Mouse (Mus musculus): ENCODE measurements around the gene Arpc2. TPM values are rescaled to one million over a fixed set of nuclear protein-coding genes. Genes with fewer than 3 reads are reported as not detected.
"Not testable (repeated sequence)": the region's sequence is repeated elsewhere in the genome, so short reads cannot be mapped to it uniquely, and the experiment has no call there.

The Arpc2 gene
- polyA plus RNA-seq, 1 experiment from 2014 or later: 316 TPM

GRCm38 (mm10) chr1:74283686-74284463, 48.0 kb downstream of the Arpc2 start:
- no peaks in the 10 kb centered on the region for H3K27me3 ChIP-seq (ENCODE audit: control insufficient read depth, insufficient read depth, low read length)
- peak overlapping the region; percentile 48; the same call in 1 of the 2 replicates for H3K27ac ChIP-seq (ENCODE audit: low read depth, low read length)
- peak overlapping the region; percentile 73 for H3K4me3 ChIP-seq (ENCODE audit: low read depth, low read length)
- peak overlapping the region; percentile 76 for H3K9ac ChIP-seq (ENCODE audit: low read length)
- ATAC-seq (ENCODE audit: low FRiP score): peak; percentile 49
- peak; percentile 82 for DNase-seq (ENCODE audit: low spot score, missing footprints)
- H3K4me2 ChIP-seq: peak overlapping the region; percentile 81
- 13% methylated on average over 15 of the region's 15 CpGs for WGBS
- peaks cover 25% of the 10 kb centered on the region for H3K36me3 ChIP-seq (ENCODE audit: control insufficient read depth, insufficient read depth, low read length)
- peaks cover 11% of the 10 kb centered on the region for H3K4me1 ChIP-seq (ENCODE audit: control insufficient read depth, insufficient read depth, low read length)
- H3K9me3 ChIP-seq (ENCODE audit: control insufficient read depth, low read length): no peaks in the 10 kb centered on the region

DNA sequence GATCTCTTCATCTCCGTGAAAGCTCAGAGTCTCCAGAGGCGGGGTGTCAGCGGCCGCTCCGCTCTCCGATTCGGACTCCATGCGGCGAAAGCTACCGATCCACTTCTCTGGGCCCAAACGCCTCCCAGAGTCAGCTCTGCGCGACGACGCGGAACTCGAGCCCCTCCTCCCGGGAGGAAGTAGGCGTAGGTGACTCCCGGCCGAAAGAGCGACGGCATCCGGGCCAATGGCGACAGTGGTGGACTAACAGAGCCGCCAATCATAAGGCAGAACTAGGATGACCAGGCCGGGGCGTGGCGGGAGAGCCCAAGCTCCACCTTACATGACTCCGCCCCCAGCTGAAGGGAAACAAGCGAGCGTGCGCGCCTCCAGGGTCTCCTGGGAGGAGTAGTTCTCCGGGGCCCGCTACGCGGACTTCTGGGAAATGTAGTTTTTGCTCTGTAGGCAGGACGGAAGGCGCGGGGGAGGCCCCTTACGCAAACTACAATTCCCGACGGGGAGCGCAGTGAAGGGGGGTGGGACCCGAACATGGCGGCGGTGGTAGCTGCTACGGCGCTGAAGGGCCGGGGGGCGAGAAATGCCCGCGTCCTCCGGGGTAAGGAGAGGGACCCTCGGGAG, 48.8 kb downstream of the Arpc2 start, which contains the start of the genes Aamp and Pnkd:
Gene Aamp, minus strand, starts transcription at position 196 of the 618 bp plus-strand sequence.
Gene Pnkd, plus strand, starts transcription at position 388 of the 618 bp plus-strand sequence.
- WGBS: under 1% methylated on average over 56 of the region's 56 CpGs
- H3K4me3 ChIP-seq (ENCODE audit: low read depth, low read length): peak within 1 kb of the TSS; percentile 73
- peaks cover 23% of the 10 kb centered on the region for H3K36me3 ChIP-seq (ENCODE audit: control insufficient read depth, insufficient read depth, low read length)
- H3K4me1 ChIP-seq (ENCODE audit: control insufficient read depth, insufficient read depth, low read length): peaks cover 11% of the 10 kb centered on the region
- H3K4me2 ChIP-seq: peak within 1 kb of the TSS; percentile 81
- ATAC-seq (ENCODE audit: low FRiP score) (peak; percentile 97), DNase-seq (ENCODE audit: low spot score, missing footprints) (peak; percentile 99)
- peak within 1 kb of the TSS; percentile 48; the same call in 1 of the 2 replicates for H3K27ac ChIP-seq (ENCODE audit: low read depth, low read length)
- H3K9me3 ChIP-seq (ENCODE audit: control insufficient read depth, low read length): no peaks in the 10 kb centered on the region
- H3K9ac ChIP-seq (ENCODE audit: low read length): peak within 1 kb of the TSS; percentile 76
- H3K27me3 ChIP-seq (ENCODE audit: control insufficient read depth, insufficient read depth, low read length): no peaks in the 10 kb centered on the region

GRCm38 (mm10) chr1:74285212-74286010, 49.5 kb downstream of the Arpc2 start:
- peak overlapping the region; percentile 78 for H3K4me2 ChIP-seq
- WGBS: 2% methylated on average over 22 of the region's 23 CpGs
- peaks cover 11% of the 10 kb centered on the region for H3K4me1 ChIP-seq (ENCODE audit: control insufficient read depth, insufficient read depth, low read length)
- H3K9ac ChIP-seq (ENCODE audit: low read length): peak overlapping the region; percentile 71
- peak overlapping the region; percentile 73 for H3K4me3 ChIP-seq (ENCODE audit: low read depth, low read length)
- no peaks in the 10 kb centered on the region for H3K9me3 ChIP-seq (ENCODE audit: control insufficient read depth, low read length)
- no peak overlapping the region for H3K27ac ChIP-seq (ENCODE audit: low read depth, low read length)
- no peaks in the 10 kb centered on the region for H3K27me3 ChIP-seq (ENCODE audit: control insufficient read depth, insufficient read depth, low read length)
- ATAC-seq (ENCODE audit: low FRiP score) (no peak; the same call in 1 of the 2 replicates), DNase-seq (ENCODE audit: low spot score, missing footprints) (no peak)
- H3K36me3 ChIP-seq (ENCODE audit: control insufficient read depth, insufficient read depth, low read length): peaks cover 21% of the 10 kb centered on the region

DNA sequence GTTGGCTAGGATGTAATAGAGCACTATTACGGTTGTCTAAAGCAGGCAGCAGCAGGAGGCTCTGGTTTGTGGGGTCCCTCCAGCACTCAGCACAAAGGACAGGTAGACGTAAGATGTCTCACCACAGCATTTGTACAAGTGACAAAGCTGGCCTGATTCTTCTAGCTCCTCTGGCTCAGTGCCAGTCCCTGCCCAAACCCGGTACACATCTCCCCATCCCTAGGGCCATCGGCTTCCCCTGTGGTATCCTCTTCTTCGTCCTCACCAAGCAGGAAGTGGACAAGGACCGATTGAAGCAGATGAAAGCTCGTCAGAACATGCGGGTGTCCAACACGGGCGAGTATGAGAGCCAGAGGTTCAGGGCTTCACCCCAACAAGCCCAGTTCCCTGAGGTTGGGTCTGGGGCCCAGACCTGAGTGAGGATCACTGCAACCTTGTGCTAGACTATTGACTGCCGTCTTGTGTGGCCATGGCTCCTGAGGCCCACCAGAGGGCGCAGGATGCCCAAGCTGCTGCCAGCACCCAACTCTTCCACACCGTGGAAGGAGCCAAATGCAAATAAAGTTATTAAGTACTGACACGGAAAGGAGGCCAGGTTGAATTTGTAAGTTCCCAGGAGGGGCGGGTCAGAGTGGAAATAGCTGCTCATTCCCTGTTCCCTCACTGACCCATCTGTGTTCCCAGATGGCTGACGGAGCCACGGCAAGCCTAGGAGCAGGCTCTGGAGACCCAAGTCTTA, 51.2 kb downstream of the Arpc2 start:
- H3K4me1 ChIP-seq (ENCODE audit: control insufficient read depth, insufficient read depth, low read length): peaks cover 11% of the 10 kb centered on the region
- not testable (repeated sequence) for ATAC-seq (ENCODE audit: low FRiP score); H3K4me3 ChIP-seq (ENCODE audit: low read depth, low read length); H3K9ac ChIP-seq (ENCODE audit: low read length); H3K27ac ChIP-seq (ENCODE audit: low read depth, low read length); H3K27me3 ChIP-seq (ENCODE audit: control insufficient read depth, insufficient read depth, low read length); H3K9me3 ChIP-seq (ENCODE audit: control insufficient read depth, low read length); H3K4me2 ChIP-seq; H3K36me3 ChIP-seq (ENCODE audit: control insufficient read depth, insufficient read depth, low read length)
- DNase-seq (ENCODE audit: low spot score, missing footprints): peak; percentile 85
- WGBS: 63% methylated on average over 15 of the region's 17 CpGs

- H3K4me2 ChIP-seq: no peak overlapping the region
- H3K9me3 ChIP-seq (ENCODE audit: control insufficient read depth, low read length): no peaks in the 10 kb centered on the region
- no peak overlapping the region for H3K4me3 ChIP-seq (ENCODE audit: low read depth, low read length)
- 80% methylated on average over 4 of the region's 4 CpGs for WGBS
- H3K27ac ChIP-seq (ENCODE audit: low read depth, low read length): no peak overlapping the region
- no peak overlapping the region for H3K9ac ChIP-seq (ENCODE audit: low read length)
- no peaks in the 10 kb centered on the region for H3K36me3 ChIP-seq (ENCODE audit: control insufficient read depth, insufficient read depth, low read length)
- no peak for ATAC-seq (ENCODE audit: low FRiP score)
- no peak for DNase-seq (ENCODE audit: low spot score, missing footprints)
- peaks cover 11% of the 10 kb centered on the region for H3K4me1 ChIP-seq (ENCODE audit: control insufficient read depth, insufficient read depth, low read length)
- H3K27me3 ChIP-seq (ENCODE audit: control insufficient read depth, insufficient read depth, low read length): no peaks in the 10 kb centered on the region
Measured at GRCm38 (mm10) chr1:74288327-74288726, 52.4 kb downstream of the Arpc2 start.

DNA sequence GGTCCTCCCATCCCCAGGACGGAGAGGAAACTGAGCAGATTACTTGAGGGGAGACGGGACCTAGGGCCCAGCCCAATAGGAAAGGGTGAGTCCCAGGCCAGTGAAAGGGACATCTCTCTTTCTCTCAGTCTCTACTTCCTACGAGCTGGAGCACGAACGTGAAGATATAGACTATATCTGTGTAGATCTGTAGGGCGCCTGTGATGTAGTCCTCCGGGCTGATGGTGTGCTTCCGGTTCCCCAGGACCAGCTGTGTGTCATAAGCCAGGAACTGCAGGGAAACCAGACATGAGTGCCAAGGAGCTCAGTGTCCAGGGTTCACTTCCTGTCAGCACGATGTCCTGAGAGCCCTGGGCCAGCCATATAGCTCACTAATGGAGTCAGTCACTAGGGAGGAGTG, 53.4 kb downstream of the Arpc2 start:
- Histone ChIP-seq H3K9ac (ENCODE audit: low read length) (no peak overlapping the region), H3K4me2 (no peak overlapping the region), H3K4me3 (ENCODE audit: low read depth, low read length) (no peak overlapping the region), H3K27ac (ENCODE audit: low read depth, low read length) (no peak overlapping the region), H3K9me3 (ENCODE audit: control insufficient read depth, low read length) (no peaks in the 10 kb centered on the region), H3K4me1 (ENCODE audit: control insufficient read depth, insufficient read depth, low read length) (peaks cover 7% of the 10 kb centered on the region), H3K36me3 (ENCODE audit: control insufficient read depth, insufficient read depth, low read length) (no peaks in the 10 kb centered on the region), H3K27me3 (ENCODE audit: control insufficient read depth, insufficient read depth, low read length) (no peaks in the 10 kb centered on the region)
- WGBS: 94% methylated on average over 9 of the region's 9 CpGs
- DNase-seq (ENCODE audit: low spot score, missing footprints) (no peak), ATAC-seq (ENCODE audit: low FRiP score) (no peak)

DNA sequence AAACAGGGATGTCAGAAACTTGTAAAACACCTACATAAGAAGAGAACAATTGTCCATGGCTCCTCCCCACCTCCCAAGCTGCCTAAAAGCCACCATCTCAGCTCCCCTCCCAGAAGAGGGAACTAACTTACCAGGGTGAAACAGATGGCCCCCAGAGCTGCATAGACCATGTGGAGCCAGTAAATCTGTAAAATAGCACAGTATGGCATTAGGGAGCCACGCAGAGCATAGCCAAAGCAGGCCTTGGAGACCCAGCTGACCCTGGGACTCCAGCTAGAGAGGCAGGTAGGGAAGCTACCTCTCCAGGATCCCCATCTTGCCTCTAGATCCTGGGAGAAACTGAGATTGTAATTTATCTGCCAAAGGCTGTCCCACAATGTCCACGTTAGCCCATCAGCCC, 53.9 kb downstream of the Arpc2 start:
- H3K9ac ChIP-seq (ENCODE audit: low read length): no peak overlapping the region
- no peak for ATAC-seq (ENCODE audit: low FRiP score)
- 86% methylated on average over 2 of the region's 2 CpGs for WGBS
- peaks cover 7% of the 10 kb centered on the region for H3K4me1 ChIP-seq (ENCODE audit: control insufficient read depth, insufficient read depth, low read length)
- H3K27ac ChIP-seq (ENCODE audit: low read depth, low read length): no peak overlapping the region
- H3K36me3 ChIP-seq (ENCODE audit: control insufficient read depth, insufficient read depth, low read length): no peaks in the 10 kb centered on the region
- no peaks in the 10 kb centered on the region for H3K9me3 ChIP-seq (ENCODE audit: control insufficient read depth, low read length)
- H3K4me2 ChIP-seq: no peak overlapping the region
- no peaks in the 10 kb centered on the region for H3K27me3 ChIP-seq (ENCODE audit: control insufficient read depth, insufficient read depth, low read length)
- no peak for DNase-seq (ENCODE audit: low spot score, missing footprints)
- no peak overlapping the region for H3K4me3 ChIP-seq (ENCODE audit: low read depth, low read length)

DNA sequence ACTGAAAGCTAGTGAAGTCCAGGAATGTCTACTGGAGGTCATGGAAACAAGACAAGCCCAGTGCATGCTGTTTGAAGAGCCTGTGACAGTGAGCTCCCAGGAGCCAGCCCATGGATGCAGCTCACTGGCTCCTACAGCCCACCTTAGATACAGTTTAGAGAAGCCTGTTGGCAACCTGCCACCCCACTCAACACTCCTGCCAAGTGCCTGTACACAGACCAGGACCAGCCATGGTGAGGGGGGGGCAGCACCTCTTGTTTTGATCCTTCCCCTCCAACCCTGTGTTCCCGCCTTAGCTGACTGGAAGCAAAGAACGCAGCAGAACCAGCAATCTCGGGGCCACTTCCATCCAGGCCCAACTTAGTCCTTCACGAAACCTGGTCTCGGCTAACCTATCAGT, 54.3 kb downstream of the Arpc2 start:
- 93% methylated on average over 5 of the region's 5 CpGs for WGBS
- no peak for DNase-seq (ENCODE audit: low spot score, missing footprints)
- Histone ChIP-seq H3K27me3 (ENCODE audit: control insufficient read depth, insufficient read depth, low read length) (no peaks in the 10 kb centered on the region), H3K4me1 (ENCODE audit: control insufficient read depth, insufficient read depth, low read length) (peaks cover 9% of the 10 kb centered on the region), H3K9me3 (ENCODE audit: control insufficient read depth, low read length) (no peaks in the 10 kb centered on the region), H3K9ac (ENCODE audit: low read length) (no peak overlapping the region), H3K4me2 (no peak overlapping the region), H3K27ac (ENCODE audit: low read depth, low read length) (no peak overlapping the region), H3K4me3 (ENCODE audit: low read depth, low read length) (no peak overlapping the region), H3K36me3 (ENCODE audit: control insufficient read depth, insufficient read depth, low read length) (no peaks in the 10 kb centered on the region)
- no peak for ATAC-seq (ENCODE audit: low FRiP score)

Data from midbrain, embryonic 11.5 days (tissue).